Mouse (Mus musculus): ENCODE measurements at regions not wholly inside any gene's neighbourhood (a gene's known extent, or its start where the extent isn't known, plus 50 kb on each side); places are given as distances from the start of the nearest gene placed in this dataset.

DNA sequence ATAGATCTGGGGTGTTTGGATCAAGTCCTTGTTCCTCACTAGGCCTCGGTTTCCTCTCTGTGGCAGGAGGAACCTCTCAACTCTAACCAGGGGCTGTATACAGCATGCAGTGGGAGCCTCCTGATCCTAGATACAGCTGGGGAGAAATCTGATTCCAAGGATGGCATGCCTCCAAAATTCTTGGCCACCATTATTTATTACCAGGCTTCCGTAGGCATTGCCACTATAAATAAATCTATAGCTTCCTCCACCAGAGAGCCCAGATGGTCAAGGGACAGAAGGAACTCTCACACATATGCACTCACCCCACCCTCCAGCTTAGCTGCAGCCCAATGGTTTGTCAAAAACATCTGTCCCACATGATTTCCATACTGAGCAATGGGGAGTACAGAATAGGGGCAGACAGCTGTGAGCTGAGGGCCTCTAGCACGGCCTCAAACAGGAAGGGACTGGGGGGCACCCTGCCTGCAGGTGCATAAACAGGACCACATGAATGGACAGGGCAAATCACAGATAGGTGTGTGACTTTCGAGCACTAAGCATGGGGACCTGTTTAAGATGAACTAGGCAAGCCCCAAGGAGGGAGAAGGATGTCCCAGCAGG lies 100.8 kb upstream of the Mgme1 start:
- no peak for DNase-seq (ENCODE audit: low spot score in 2 of 2)

DNA sequence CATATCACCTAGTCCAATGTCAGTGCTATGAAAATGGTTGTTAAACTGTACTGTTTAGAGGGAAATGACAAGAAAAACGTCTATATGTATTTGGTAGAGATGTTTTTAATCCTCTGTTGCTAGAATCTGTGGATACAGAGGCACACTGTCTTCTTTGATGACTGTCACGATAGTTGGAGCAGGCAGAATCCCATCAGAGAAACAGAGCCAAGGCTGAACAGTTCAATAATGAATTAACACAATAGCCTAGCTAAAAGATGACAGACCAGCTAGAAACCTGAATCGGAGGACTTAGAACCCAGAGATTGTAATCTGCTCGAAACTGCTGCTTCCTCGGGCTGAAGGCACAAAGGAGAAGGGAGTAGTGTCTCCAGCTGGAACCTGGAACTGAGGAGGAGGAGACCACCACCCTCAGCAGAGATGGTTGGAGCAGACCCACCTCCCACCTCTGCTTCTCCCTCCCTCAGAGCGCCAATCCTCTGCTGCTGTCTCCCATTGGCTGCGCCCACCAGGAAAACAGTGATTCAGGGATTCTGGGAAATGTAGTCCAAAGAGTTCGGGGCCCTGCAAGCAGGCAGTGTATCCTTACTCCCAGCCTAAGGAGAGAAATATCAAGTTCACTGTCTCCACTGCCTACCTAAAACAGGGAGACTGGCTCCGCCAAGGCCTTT lies 98.2 kb upstream of the Mgme1 start:
- DNase-seq (ENCODE audit: low spot score in 2 of 2): peak; percentile 58 to 88

GRCm38 (mm10) chr2:144173358-144174106 lies 96.9 kb upstream of the Mgme1 start:
- DNase-seq (ENCODE audit: low spot score in 2 of 2): no peak

DNA sequence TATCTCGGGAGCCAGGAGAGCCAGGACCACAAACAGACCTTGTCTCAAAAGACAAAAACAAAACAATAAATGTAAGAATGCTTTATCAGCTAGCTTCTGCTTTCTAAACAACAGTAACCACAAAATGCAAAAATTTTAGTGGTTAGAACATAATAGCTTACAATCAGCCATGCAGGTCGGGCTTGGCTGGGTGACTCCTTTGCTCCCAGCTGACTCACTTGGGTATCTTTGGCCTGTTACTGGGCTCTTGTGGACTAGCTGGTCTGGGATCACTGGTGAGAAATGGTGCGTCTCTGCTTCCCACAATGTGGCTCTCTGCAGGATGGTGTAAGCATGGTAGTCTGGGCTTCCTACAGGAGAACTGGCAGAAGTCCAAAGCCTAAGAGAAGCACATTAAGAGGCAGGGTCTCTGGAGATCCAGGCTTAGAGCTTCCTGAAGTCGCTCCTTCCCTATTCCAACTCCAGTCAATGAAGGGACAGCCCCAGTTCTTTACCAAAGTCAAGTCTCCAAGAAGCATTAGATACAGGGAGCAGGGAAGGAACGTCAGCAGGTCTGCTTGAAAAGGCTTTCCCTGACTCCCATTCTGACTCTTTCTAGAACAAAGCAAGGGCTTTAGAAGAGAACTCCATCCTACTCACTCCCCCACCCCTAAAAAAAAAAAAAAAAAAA lies 96.0 kb upstream of the Mgme1 start:
- DNase-seq (ENCODE audit: low spot score in 2 of 2): no peak

GRCm38 (mm10) chr2:144176508-144177170 lies 93.8 kb upstream of the Mgme1 start:
- no peak for DNase-seq (ENCODE audit: low spot score in 2 of 2)

DNA sequence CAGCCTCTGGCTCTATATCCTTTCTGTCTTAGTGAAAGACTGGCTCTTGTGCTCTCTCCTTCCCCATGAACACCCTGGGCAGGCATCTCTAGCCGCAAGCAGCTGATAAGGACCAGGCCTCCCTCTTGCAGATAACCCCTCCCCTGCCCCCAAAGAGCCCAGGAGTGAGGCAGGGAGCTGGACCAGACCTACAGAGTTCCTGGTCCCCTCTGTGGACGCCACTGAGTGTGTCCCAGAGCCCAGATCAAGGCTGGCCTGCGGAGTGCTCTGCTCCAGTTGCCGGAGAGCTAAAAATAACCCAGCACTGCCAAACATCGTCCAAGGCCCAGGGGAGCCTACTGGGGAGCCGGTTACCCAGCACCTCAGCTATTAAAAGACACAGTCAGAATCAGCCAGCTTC lies 93.2 kb upstream of the Mgme1 start:
- DNase-seq (ENCODE audit: low spot score in 2 of 2): no peak

GRCm38 (mm10) chr2:144177920-144178319 lies 92.5 kb upstream of the Mgme1 start:
- DNase-seq (ENCODE audit: low spot score in 2 of 2): no peak

GRCm38 (mm10) chr2:144182108-144182507 lies 88.4 kb upstream of the Mgme1 start:
- no peak for DNase-seq (ENCODE audit: low spot score in 2 of 2)

DNA sequence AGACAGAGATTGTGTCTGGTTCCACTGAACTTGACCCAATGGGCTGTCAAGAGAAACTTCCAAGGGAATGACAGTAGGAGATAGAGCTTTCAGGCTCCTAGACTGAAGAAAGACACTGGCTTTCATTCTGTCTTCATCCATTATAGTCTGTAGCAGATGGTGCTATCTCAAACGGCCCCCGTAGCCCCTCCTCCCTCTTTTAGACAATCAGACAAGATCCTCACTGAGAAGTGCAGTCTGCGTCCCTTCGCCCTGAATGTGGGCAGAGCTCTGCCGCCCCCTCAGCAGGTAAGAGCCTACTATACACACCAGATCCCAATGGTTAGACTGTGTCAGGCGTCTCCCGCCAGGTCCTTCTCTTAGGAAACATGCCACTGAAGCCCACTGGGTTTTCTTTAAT lies 87.9 kb upstream of the Mgme1 start:
- no peak for DNase-seq (ENCODE audit: low spot score in 2 of 2)

DNA sequence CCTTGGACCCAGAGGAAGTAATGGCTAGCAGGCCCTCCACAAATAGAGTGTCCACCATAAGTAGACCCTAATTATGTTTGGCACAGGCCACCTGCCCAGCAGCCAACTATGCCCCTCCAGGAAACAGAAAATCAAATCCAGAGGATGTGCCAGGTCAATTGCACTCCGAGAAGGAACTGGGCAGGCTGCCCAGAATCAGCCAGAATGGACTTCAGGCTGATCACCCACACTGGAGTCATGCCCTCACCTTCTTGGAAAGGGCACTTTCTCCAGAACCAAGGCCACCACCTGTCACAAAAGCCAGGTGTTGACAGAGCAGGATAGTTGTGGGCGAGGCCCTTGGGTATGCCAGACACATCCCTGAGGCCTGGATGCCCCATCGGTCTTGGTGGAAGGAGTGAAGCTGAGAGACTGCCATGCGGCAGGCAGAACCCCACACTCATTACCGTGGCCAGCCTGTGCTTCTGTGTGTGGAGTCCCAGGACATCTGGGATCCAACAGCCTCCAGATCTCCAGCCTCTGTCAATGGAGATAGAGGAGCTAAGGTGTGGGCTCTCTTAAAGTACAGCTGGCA lies 87.0 kb upstream of the Mgme1 start:
- no peak for DNase-seq (ENCODE audit: low spot score in 2 of 2)

DNA sequence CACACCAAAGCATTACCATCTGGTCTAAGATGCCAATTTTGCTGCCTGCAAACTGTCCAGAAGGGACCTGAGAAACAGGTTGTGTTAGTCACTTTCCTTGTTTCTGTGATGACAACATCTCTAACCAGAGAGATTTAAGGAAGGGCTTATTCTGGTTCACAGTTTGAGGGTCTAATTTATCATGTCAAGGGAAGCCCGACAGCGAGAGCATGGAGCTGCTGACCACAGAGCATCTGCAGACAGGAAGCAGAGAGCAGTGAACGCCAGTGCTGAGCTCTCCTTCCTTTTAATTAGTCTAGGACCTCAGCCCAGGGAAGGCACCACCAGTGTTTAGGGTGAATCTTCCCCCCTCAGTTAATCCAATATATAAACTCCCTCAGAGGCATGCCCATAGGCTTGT lies 85.3 kb upstream of the Mgme1 start:
- DNase-seq (ENCODE audit: low spot score in 2 of 2): no peak

- DNase-seq (ENCODE audit: low spot score in 2 of 2): no peak
These were observed 84.0 kb upstream of the Mgme1 start for GRCm38 (mm10) chr2:144186426-144186825.

DNA sequence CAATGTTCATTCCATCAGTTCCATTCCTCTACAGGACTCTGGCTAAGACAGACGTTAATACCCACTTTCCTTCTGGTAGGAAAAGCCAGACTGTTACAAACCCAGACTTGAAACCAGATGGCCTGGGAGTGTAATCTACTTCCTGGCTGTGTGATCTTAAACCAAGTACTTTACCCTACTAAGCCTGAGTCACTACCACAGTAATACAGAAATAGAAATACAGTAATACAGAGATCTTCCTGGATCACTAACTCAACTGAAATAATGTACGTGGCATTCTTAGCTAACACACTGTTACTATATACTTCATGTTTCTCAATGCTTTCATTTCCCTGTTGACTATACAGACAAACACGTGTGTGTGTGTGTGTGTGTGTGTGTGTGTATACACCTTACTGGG lies 82.4 kb upstream of the Mgme1 start:
- DNase-seq (ENCODE audit: low spot score in 2 of 2): no peak

- DNase-seq (ENCODE audit: low spot score in 2 of 2): no peak
These were observed 82.0 kb upstream of the Mgme1 start for GRCm38 (mm10) chr2:144188485-144188884.

GRCm38 (mm10) chr2:144189756-144190155 lies 80.7 kb upstream of the Mgme1 start:
- no peak for DNase-seq (ENCODE audit: low spot score in 2 of 2)

GRCm38 (mm10) chr2:144191018-144191417 lies 79.4 kb upstream of the Mgme1 start:
- DNase-seq (ENCODE audit: low spot score in 2 of 2): no peak

DNA sequence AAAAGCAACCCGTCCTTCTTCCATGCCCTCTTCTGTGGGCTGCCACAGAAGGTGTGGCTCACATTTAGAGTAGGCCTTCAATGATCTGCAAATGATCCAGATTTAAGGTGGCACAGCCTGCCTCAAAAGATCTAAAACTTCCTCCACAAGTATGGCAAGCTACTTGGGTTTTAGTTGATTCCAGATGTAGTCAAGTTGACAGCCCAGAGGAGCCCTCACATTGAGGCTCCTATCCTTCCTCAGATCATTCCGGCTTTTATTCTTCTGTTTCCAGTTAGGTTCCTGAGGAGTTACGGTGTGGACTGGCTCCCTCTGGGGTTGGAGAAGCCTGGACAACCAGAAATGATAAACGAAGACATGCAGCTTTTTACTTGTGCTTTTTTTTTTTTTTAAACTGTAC lies 78.8 kb upstream of the Mgme1 start:
- DNase-seq (ENCODE audit: low spot score in 2 of 2): no peak

GRCm38 (mm10) chr2:144192428-144192827 lies 78.0 kb upstream of the Mgme1 start:
- no peak for DNase-seq (ENCODE audit: low spot score in 2 of 2)

GRCm38 (mm10) chr2:144195851-144196250 lies 74.6 kb upstream of the Mgme1 start:
- DNase-seq (ENCODE audit: low spot score in 2 of 2): no peak

DNA sequence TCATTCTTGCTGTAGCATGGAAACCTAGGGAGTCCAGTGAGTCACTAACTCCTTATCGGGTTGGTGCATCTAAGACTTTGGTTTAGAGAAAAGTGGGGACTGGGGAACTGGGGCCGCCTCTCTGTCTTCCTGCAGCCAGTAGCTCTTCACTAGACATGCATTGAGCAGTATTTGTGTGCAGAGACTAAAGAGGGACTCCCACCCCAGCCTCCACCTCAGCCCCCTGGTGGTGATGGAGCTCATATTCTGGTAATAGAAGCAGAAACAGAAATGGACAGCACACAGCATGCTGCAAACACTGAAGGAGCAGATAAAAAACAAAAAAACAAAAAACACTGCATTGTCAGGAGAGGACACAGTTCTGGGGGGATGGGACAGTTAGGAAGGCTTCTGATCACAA lies 73.3 kb upstream of the Mgme1 start:
- DNase-seq (ENCODE audit: low spot score in 2 of 2): no peak

DNA sequence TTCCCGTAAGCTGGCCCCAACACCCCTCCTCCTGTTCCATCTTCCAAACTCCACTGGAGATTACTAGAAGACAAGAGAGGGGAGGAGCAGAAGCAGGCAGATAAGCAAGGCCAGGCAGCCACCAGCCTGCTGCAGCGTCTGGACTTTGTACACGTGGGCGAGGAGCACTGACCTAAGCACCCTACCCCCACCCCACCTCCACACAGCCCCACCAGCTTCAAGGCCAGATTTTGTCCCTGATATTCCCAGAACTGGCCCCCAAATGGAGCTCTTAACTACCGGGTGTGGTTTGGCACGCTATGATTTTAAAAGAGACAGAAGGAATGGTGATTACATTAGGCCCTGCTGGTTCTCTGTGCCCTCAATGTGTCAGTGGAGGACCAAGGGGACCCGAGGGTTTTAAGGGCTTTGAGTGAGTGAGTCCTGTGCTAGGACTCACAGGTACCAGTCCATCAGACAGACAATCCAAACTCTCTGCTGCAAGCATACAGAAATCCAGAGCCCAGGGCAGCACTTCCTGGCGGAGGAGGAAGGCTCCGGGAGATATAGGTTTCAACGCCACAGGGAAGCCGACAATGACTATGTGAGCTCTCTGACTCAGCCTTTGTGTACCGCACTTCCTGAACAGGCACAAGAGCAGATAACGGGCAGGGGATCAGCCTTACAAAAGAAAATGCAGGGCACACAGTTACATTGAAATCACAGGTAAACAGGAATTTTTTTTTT lies 72.0 kb upstream of the Mgme1 start:
- no peak for DNase-seq (ENCODE audit: low spot score in 2 of 2)

Measured in left cerebral cortex, adult 8-10 months (tissue).